Mouse (Mus musculus): ENCODE measurements at regions not wholly inside any gene's neighbourhood (a gene's known extent, or its start where the extent isn't known, plus 50 kb on each side); places are given as distances from the start of the nearest gene placed in this dataset.

- TF ChIP-seq ZNF384 (IDR thresholded peaks at IDR 0.05; ENCODE audit: low read depth, low read length) (no peak), CTCF (conservative IDR thresholded peaks at IDR 0.05 in 1 of 2, IDR thresholded peaks at IDR 0.05 in 1 of 2; ENCODE audit: low read depth in 2 of 2, low read length in 2 of 2) (no peak), CHD1 (IDR thresholded peaks at IDR 0.05; ENCODE audit: low read depth, low read length) (no peak), POLR2A (IDR thresholded peaks at IDR 0.05; ENCODE audit: low read depth, low read length) (no peak), TCF12 (IDR thresholded peaks at IDR 0.05; ENCODE audit: low read depth, low read length) (no peak), USF1 (IDR thresholded peaks at IDR 0.05; ENCODE audit: low read depth, low read length) (no peak), GABPA (IDR thresholded peaks at IDR 0.05; ENCODE audit: insufficient replicate concordance, low read depth, low read length) (no peak), RCOR1 (conservative IDR thresholded peaks at IDR 0.05; ENCODE audit: low read depth, low read length) (no peak), CHD2 (IDR thresholded peaks at IDR 0.05; ENCODE audit: low read length) (no peak), ZKSCAN1 (IDR thresholded peaks at IDR 0.05; ENCODE audit: borderline replicate concordance, low read depth, low read length) (no peak), HCFC1 (IDR thresholded peaks at IDR 0.05; ENCODE audit: low read depth, low read length) (no peak), MAFK (IDR thresholded peaks at IDR 0.05; ENCODE audit: insufficient replicate concordance, low read length) (no peak), JUN (IDR thresholded peaks at IDR 0.05; ENCODE audit: insufficient read depth, low read depth, low read length) (no peak), POLR2AphosphoS2 (IDR thresholded peaks at IDR 0.05; ENCODE audit: low read depth, low read length) (no peak)
Measured at GRCm38 (mm10) chr16:86309696-86310095, 408.1 kb upstream of the Adamts5 start.

All from CH12.LX (cell line).